Mouse (Mus musculus): ENCODE measurements around the gene Mars2.

Mars2 gene

DNA sequence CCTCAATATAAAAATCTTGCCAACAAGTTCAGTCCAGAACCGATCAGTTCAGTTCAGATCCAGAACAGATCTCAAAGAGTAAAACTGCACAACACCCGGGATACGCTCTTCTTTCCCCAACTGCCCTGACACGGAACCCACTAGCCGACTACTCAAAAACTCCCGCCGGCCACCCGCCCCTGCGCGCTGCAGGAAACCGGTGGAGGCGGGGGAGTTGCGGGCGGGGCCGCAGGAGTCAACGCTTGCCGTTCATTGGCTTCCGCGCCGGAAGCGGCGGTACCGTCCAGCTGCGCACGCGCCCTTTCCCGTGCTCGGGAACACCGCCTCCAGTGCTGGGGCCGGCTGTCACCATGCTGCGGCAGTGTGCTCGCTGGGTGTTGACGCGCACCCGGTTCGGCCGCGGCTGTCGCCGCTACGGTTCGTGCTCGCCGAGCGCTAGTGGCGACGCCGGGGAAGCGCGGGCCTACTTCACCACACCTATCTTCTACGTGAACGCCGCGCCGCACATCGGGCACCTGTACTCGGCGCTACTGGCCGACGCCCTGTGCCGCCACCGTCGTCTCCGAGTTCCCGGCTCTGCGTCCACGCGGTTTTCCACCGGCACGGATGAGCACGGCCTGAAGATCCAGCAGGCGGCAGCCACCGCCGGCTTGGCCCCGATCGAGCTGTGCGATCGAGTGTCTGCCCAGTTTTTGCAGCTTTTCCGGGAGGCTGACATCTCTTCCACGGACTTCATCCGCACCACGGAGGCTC is at the start of gene Mars2:
TSS of gene Mars2 (plus strand) at position 288 of the 753 bp plus-strand sequence.
- CTCF ChIA-PET = interaction anchor here in 1 of 4 experiments (0.6 to 2.3 kb wide), 3 partner anchors 44 to 136 kb away, joined by 3 to 10 read pairs (median 3); no protein-coding TSS in a partner anchor
- POLR2A ChIA-PET = interaction anchor here (0.5 to 2.9 kb wide), 16 partner anchors 11 to 149 kb away, joined by 3 to 16 read pairs (median 4); partner anchors contain the start of genes Hspd1 (in 1 of the 4) and Hspe1 (in 1 of the 4)

DNA sequence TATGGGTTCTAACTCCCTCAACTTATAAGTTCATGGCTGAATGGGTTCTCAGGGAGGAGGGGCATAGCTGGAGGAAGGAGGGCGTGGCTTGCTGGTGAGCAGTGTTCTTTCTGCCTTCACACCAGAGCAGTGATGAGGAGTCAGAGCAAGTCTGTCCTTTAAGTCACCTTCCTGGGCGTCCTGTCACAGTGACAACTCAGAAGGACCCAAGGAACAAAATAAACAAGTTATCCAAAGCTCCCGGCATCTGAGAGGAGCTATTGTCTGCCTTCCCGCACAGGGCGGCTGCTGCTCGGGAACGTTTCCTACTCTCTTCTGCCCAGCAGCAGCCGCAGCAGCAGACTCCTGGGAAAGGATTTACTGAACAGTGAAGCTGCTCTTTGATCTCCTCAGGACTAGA is 45.0 kb upstream of the Mars2 start:
- CTCF ChIA-PET = interaction anchor here (0.5 to 2.6 kb wide), 16 partner anchors 12 to 190 kb away, joined by 3 to 17 read pairs (median 4); partner anchors contain the start of genes Boll (in 2 of the 4) and Mars2 (in 1 of the 4)
- POLR2A ChIA-PET = interaction anchor here in 3 of 4 experiments (0.5 to 4.9 kb wide), 12 partner anchors 9 to 113 kb away, joined by 3 to 24 read pairs (median 4); partner anchors contain the start of gene Mars2 (in 2 of the 3)

DNA sequence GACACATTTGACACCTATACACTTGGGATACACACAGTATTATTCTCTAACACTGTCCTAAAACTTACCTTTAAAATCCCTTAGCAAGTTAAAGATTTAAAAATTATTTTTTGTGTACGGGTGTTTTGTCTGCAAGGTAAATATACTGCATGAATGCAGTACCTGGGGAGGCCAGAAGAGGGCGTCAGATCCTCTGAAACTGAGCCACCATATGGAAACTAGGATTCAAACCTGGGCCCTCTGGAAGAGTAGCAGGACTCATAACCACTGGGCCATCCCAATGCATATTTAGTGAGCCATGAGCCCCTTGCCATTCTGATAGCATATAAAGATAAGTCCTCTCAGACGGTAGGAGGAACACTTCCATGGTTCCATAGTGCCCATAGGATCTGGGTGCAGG is 44.2 kb upstream of the Mars2 start:
- POLR2A ChIA-PET = interaction anchor here in 3 of 4 experiments (0.7 to 4.9 kb wide), 18 partner anchors 9 to 101 kb away, joined by 3 to 24 read pairs (median 4); partner anchors contain the start of genes Mars2 (in 2 of the 3) and Rftn2 (in 1 of the 3)
- CTCF ChIA-PET = interaction anchor here (0.5 to 2.6 kb wide), 23 partner anchors 9 to 189 kb away, joined by 3 to 17 read pairs (median 5); partner anchors contain the start of genes Boll (in 2 of the 4), Mars2 (in 1 of the 4) and Mob4 (in 1 of the 4)

DNA sequence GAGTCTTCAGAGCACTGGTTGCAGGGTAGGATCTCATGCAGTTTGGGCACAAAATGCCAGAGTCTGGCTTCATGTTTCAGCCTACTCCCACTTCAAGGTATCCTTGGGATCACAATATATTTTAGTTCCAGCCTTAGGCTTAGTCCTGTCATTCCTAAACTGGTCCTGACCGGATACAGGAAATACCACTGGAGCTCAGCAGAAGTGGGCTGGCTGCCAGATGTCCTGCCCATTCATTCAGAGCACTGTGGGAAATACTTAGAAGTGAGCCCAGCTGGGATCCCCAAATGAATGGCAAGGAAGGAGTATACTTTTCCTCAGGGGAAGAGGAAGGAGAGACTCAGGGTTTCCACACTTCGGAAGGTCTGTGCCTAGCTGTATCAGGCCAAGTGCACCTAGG is 43.7 kb upstream of the Mars2 start:
- CTCF ChIA-PET = interaction anchor here in 3 of 4 experiments (0.6 to 2.6 kb wide), 21 partner anchors 10 to 757 kb away, joined by 3 to 17 read pairs (median 5); partner anchors contain the start of genes Boll (in 1 of the 3), Mars2 (in 1 of the 3) and Mob4 (in 1 of the 3)
- POLR2A ChIA-PET = interaction anchor here (0.6 to 4.9 kb wide), 19 partner anchors 9 to 101 kb away, joined by 3 to 24 read pairs (median 4); partner anchors contain the start of genes Mars2 (in 1 of the 4), Mob4 (in 1 of the 4) and Rftn2 (in 1 of the 4)

DNA sequence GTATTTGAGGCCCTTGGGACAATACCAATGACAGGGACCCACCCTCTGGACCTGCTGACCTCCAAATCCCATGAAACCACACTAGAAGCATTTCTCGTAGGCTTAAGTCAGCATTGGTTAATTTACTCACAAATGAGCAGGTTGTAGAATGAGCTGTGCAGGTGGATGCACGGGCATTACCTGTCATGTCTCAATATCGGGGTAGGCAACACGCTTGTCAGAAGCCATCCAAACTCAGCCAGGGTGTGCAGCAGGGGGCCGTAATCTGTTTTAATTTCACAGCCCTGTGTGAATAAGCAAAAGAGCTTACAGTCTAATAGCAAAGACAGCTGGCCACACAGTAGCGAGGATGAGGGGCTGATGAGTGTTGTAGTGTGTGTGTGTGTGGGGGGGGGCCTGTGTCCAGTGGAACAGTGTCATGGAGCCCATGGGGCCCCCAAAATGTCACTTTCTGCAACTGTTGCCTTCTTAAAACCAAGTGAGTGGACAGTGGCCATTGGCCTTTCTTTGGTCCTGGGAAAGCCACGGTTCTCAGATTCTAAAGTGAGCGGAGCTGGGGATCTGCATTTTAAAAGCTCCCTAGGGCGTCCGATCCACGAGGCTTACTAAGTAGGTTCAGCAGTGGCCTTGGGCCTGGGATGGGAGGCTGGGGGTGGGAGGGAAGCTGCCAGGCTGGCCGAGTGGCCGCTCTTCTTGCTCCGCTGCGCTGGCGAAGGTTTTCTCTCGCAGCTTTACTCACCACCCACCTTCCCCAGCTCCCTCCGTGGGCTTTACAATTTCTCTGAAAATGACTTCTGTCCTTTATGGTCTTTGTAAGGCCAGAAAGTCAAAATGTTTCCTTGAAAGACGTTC is 42.7 kb upstream of the Mars2 start:
- ChIA-PET POLR2A (interaction anchor here in 3 of 4 experiments (0.7 to 4.9 kb wide), 18 partner anchors 9 to 562 kb away, joined by 3 to 24 read pairs (median 4); partner anchors contain the start of genes Mars2 (in 1 of the 3), Mob4 (in 1 of the 3) and Rftn2 (in 1 of the 3)), CTCF (interaction anchor here in 3 of 4 experiments (0.5 to 2.6 kb wide), 11 partner anchors 9 to 680 kb away, joined by 3 to 16 read pairs (median 4); partner anchors contain the start of genes Boll (in 2 of the 3) and Mars2 (in 1 of the 3))

DNA sequence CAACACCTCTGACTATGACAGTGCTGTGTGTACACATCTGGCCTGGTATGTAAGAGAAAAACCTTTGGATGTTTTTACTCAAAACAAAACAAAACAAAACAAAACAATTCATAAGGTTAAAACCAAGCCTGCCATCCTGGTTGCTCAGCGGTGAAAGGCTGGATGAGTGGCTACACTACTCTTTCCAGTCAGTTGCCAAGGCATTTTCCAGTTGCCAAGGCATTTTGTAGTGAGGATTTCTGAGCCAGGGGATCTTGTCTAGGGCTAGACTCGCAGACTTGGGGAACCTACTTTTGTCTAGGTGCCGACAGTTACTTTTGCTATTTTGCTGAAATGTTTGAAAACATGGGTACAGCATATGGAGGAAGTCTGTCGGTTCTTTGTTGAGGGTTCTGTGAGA is 42.0 kb upstream of the Mars2 start:
- CTCF ChIA-PET = interaction anchor here (0.7 to 2.4 kb wide), 11 partner anchors 9 to 679 kb away, joined by 3 to 16 read pairs (median 3); partner anchors contain the start of gene Boll (in 3 of the 4)
- POLR2A ChIA-PET = interaction anchor here in 3 of 4 experiments (0.7 to 4.9 kb wide), 12 partner anchors 8 to 102 kb away, joined by 3 to 24 read pairs (median 4); partner anchors contain the start of gene Mars2 (in 1 of the 3)

DNA sequence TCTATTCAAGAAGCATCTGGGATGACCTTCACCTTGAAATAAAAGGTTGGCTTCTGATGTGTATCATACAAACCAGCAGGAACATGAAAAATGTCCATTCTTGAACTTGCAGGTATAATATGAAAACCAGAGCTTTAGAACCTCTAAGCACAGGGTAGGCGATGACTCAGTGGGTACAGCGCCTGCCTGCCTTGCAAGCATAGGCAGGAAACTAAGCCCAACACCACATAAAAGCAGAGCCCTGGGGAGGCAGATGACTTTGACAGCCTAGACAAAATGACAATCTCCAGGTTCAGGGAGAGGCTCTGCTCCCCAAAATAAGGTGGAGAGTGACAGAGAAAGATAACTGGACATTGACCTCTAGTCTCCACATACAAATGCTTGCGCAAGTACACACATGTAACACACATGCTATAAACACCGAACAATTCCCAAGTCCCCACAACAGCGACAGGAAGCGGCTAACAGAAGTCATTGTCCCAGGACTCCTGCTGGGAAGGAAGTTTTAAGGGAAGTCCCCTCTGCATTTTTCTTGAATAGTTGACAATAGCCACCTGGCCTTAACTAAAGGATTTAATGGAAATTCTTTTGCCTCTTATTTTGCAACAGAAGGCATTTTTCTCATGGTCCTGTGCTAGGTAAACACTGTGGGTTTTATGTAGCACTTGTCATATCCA is 40.5 kb upstream of the Mars2 start:
- ChIA-PET CTCF (interaction anchor here in 1 of 4 experiments (1.2 to 1.6 kb wide), 2 partner anchors 42 to 167 kb away, joined by 3 to 4 read pairs; partner anchors contain the start of gene Boll), POLR2A (interaction anchor here in 2 of 4 experiments (0.9 to 3.6 kb wide), 8 partner anchors 8 to 109 kb away, joined by 3 to 16 read pairs (median 4); partner anchors contain the start of genes Hspd1 (in 1 of the 2) and Hspe1 (in 1 of the 2))

DNA sequence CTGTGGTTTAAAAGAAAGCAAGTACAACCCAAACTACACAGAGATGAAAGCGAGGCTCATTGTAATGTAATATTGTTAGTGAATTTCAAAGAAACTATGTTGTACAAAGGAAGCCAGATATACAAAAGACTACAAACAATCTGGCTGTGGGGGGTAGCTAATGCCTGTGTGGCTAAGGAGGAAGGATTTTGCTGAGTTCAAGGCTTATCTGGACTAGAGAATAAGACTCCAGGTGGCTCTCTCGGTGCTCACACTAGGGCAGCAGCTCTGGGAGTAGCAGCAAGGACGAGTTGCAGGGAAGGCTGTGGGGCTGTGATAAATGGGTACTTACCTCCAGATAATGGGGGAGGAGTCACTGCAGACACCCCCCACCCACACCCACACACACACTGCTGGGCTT is 38.3 kb upstream of the Mars2 start:
- ChIA-PET CTCF (interaction anchor here in 3 of 4 experiments (0.7 to 1.3 kb wide), 9 partner anchors 12 to 164 kb away, joined by 3 to 6 read pairs (median 3); partner anchors contain the start of gene Boll (in 1 of the 3)), POLR2A (interaction anchor here in 3 of 4 experiments (0.6 to 3.6 kb wide), 25 partner anchors 8 to 203 kb away, joined by 3 to 16 read pairs (median 4); partner anchors contain the start of genes Rftn2 (in 2 of the 3), Coq10b (in 1 of the 3), Mars2 (in 1 of the 3) and Mob4 (in 1 of the 3))

DNA sequence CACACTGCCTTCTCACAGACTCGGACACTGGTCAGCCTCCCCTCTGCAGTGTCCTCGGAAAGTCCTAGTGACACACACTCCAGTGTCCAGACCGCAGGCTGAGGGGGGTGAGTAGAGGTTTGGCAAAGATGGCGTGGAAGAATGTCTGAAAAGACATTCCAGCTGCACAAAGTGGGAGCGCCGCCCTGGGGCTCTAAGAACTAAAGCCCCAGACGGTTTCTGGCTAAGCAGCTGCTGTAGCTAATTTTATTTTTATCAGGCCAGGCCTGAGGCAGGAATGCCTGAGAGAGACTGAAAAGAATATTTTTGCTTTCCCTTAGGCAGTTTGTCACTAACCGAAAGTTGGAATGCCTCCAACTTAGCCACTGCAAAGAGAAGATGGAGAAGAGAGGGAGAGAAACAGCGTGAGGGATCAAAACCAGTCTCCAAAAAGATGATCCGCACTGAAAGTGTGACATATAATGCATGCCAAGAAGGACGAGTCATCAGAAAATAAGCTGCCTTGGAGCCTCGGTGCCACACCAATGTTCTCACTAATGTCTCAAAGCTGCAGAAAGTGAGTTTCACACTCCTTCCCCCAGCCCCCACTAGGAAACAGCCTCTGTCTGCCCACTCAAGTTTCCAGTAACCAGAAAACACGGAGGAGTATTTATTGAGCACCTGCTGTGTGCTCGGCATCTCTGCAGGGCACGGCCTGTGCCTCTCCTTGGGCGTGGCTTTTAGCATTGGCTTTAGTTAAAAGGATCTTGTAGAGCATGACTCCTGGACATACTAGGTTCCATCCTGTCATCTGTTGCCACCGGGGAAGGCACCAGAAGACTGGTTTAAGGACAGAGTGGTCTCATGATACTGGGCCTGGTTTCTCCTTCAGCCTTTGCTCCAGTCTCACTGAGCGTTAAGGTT is 34.9 kb upstream of the Mars2 start:
- POLR2A ChIA-PET = interaction anchor here in 2 of 4 experiments (0.8 to 3.7 kb wide), 10 partner anchors 8 to 115 kb away, joined by 3 to 24 read pairs (median 6); partner anchors contain the start of genes Mars2 (in 1 of the 2) and Rftn2 (in 1 of the 2)
- CTCF ChIA-PET = interaction anchor here in 1 of 4 experiments (0.7 to 3.2 kb wide), 5 partner anchors 9 to 37 kb away, joined by 3 to 17 read pairs (median 5); no protein-coding TSS in a partner anchor

DNA sequence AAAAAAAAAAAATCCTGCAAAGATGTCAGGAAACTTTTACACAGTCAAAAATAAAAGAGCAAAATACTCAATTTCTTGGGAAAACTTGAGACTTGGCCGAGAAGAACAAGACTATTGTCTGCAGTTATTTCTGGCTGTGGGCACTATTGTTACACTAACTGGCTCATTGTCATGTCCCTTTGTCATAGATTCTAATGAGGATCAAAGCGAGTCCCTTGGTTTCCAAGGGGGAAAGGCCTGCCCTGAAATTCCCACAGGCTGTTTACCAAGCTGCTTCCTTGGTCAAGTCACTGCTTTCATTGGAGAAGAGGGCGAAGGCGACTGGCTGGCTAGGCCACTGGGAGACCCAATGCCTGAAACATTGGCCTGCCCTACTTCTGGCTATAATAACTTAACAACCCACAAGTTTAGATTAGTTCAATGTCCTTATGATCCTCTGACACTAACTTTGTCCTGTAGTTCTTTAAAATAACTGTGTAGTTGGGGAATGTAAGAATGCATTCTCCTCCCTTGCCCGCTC is 31.1 kb upstream of the Mars2 start:
- ChIA-PET POLR2A (interaction anchor here in 2 of 4 experiments (1.0 to 1.5 kb wide), 6 partner anchors 9 to 74 kb away, joined by 3 to 8 read pairs (median 4); partner anchors contain the start of gene Mars2 (in 1 of the 2)), CTCF (interaction anchor here in 3 of 4 experiments (0.5 to 1.4 kb wide), 9 partner anchors 9 to 155 kb away, joined by 3 to 7 read pairs (median 3); no protein-coding TSS in a partner anchor)

DNA sequence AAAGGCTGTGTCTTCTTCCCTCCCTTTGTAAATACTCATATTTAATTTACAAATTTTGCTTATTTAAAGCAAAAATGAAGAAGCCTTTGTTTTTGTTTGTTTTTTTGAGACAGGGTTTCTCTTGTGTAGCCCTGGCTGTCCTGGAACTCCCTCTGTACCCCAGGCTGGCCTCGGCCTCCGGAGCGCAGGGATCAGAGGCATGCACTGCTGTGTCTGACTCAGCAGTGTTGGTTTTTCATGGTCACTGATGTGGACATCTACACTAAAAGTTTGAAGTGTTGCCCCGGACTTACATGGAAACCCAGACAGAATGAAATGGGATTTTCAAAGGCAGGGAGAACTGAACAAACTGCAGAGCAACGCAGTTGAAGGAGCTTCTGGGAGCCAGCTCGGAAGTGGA is 29.4 kb upstream of the Mars2 start:
- ChIA-PET CTCF (interaction anchor here in 1 of 4 experiments (1.0 kb wide), 1 partner anchor 14 kb away, joined by 4 read pairs; no protein-coding TSS in a partner anchor), POLR2A (interaction anchor here in 2 of 4 experiments (1.4 to 1.8 kb wide), 3 partner anchors 9 to 14 kb away, joined by 5 to 8 read pairs (median 6); no protein-coding TSS in a partner anchor)

DNA sequence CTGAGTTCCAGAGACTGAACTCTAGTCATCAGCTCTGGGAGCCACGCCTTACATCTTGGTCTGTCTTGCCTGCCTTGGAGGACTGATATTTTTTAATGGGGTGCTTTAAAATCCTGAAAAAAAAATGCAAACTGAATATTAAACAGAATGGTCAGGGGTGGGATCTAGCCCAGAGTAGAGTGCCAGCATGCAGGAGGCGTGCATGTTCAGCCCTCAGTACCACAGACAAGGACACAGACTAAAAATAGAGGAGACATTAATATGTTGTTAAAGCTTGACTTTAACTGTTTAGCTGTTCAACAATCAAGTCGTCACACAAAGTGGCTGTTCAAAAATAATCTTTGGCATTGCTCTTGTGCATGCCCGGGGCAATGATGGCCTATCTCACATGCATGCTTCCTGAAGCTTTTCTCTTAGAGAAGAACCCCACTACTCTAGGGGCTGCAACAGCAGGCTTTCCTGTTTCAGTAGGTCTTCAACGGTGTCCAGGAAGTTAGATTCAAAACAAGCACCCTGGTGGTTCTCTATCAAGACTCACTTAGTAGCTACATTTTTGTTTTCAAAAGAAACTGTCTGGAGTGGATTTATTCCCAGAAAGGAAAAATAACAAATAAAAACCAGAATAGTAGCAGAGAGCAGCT is 28.4 kb upstream of the Mars2 start:
- POLR2A ChIA-PET = interaction anchor here in 2 of 4 experiments (1.4 to 1.8 kb wide), 3 partner anchors 10 to 15 kb away, joined by 5 to 8 read pairs (median 6); no protein-coding TSS in a partner anchor
- CTCF ChIA-PET = no interaction called here

DNA sequence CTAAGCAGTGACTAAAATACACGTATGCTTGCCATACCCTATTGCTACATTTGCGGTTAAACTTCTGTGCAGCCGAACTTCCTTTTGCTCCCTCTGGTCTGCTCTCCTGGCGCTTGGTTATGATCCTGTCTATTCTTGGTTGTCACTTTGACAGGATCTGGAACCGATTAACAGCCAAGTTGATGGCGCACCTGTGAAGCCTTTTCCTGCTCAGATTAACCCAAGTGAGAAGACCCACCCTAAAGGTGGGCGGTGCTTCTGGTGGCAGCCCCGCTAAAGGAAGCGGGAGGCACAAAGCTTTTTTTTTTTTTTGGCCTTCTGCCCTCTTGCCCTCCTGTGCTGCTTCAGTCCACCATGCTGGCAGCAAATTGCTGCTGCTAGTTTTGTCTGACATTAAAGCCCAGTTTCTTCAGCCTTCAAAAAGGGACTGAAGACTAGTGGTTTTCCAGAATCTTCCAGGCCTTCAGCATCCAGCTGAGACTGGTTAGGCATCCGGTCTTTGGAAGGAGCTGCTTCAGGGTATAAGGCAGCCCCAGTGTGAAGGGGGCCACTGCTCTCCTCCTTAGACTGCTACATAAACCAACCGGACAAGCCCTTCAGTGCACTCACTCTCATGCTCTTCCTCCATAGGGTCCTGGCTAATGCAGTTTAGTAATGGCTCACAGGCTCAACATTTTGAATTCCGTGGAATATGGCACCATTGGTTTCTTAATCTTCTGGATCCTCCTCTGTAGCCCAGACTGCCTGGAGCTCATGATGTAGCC is 26.6 kb upstream of the Mars2 start:
- ChIA-PET POLR2A (interaction anchor here in 3 of 4 experiments (0.6 to 2.1 kb wide), 16 partner anchors 8 to 181 kb away, joined by 3 to 16 read pairs (median 4); partner anchors contain the start of genes Mars2 (in 2 of the 3) and Rftn2 (in 1 of the 3)), CTCF (interaction anchor here in 3 of 4 experiments (0.6 to 1.9 kb wide), 10 partner anchors 9 to 355 kb away, joined by 3 to 5 read pairs (median 4); no protein-coding TSS in a partner anchor)

DNA sequence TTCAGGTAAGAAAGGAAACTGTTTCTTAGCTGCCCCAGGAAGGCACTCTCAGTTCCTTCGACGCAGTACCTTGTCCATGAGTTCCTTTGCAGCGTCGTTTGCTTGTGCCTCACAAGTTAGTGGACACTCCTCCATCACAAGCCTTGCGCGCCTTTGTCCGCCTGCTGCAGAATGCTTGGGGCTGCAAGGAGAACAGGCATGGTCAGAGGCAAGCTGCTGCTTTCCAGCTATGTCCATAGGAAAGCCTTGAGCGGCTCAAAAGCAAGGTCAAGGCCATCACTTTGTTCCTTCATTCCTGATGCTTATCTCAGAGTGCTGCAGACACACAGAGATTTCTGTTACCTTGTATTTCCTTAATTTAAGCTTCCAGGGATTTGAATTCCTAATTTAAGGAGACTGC is 25.9 kb upstream of the Mars2 start:
- CTCF ChIA-PET = interaction anchor here in 3 of 4 experiments (0.6 to 1.9 kb wide), 9 partner anchors 10 to 41 kb away, joined by 3 to 5 read pairs (median 4); no protein-coding TSS in a partner anchor
- POLR2A ChIA-PET = interaction anchor here in 3 of 4 experiments (0.6 to 2.1 kb wide), 15 partner anchors 8 to 81 kb away, joined by 3 to 16 read pairs (median 4); partner anchors contain the start of genes Mars2 (in 2 of the 3) and Rftn2 (in 1 of the 3)
